Mouse (Mus musculus): ENCODE measurements around the gene Upk3b.

DNA sequence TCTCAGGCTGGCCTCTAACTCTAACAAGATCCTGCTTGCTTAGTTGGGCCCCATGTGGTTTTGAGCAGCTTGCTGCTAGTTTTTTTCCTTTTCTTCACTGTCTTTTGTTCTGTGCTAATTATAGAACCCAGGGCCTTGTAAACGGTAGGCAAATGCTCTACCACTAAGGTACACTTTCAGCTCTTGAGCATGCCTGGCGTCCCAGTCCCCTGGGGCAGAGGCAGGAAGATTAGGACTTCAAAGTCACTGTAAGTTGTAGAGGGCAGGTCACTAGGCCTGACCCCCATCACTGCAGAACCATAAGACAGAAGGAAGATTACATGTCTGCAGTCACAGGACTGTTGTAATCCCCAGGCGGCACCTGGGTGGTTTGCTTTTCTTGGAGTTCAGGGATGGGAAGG lies 35.5 kb upstream of the Upk3b start:
- no peak for TF ChIP-seq EP300 (IDR thresholded peaks at IDR 0.05)
- TF ChIP-seq CTCF (IDR thresholded peaks at IDR 0.05): no peak

All from lung, postnatal 0 days (tissue).